Mouse (Mus musculus): ENCODE measurements around the gene Rnf38.

- TF ChIP-seq CTCF (IDR thresholded peaks at IDR 0.05; ENCODE audit: insufficient read depth, low read depth, low read length), result no peak
- no peak for TF ChIP-seq POLR2A (IDR thresholded peaks at IDR 0.05; ENCODE audit: insufficient read depth, low read depth, low read length)
Measured at GRCm38 (mm10) chr4:44112741-44113140, 120.8 kb downstream of the Rnf38 start.

Measured in olfactory bulb, adult 2 months (tissue).